Mouse (Mus musculus): Measurements from ENCODE around the gene Arl5a.

DNA sequence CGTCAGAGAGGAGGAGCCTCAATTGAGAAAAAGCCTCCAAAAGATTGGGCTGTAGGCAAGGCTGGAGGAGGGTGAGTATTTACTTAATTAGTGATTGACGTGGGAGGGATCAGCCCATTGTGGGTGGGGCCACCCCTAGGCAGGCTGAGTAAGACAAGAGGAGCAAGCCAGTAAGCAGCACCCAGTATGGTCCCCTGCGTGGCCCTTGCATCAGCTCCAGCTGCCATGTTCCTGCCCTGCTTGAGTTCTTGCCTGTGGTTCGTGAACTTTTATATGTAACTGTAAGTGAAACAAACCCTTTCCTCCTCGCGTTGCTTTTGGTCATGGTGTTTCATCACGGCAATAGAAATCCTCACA is 46.3 kb downstream of the Arl5a start, which contains the start of gene Neb:
- TF ChIP-seq CTCF (IDR thresholded peaks at IDR 0.05) (no peak), EP300 (IDR thresholded peaks at IDR 0.05) (no peak)
